Mouse (Mus musculus) intestine, embryonic 15.5 days (tissue): Measurements from ENCODE around the gene Lrg1. TPM values are rescaled to one million over a fixed set of nuclear protein-coding genes. Genes with fewer than 3 reads are reported as not detected.
A peak's percentile ranks its signal among the peaks of the same experiment; 100 is the strongest.
"Not testable (repeated sequence)": the region's sequence is repeated elsewhere in the genome, so short reads cannot be mapped to it uniquely, and the experiment has no call there.

Source experiments
- ATAC-seq: fragments of 200-750 bp; cut with Nextera tagmentation; 2 replicates; pipeline ENCODE4 v1.8.0; 2017; ENCODE audit warnings: moderate TSS enrichment, moderate library complexity
- H3K27ac ChIP-seq: fragments of 300-500 bp; sonication (generic); 2 replicates; pipeline ENCODE4 v1.5.1; 2015; ENCODE audit warnings: mild to moderate bottlenecking, inconsistent platforms
- H3K27me3 ChIP-seq: fragments of 300-500 bp; sonication (generic); replicated peaks from 2 replicates; pipeline ENCODE4 v1.6.1; 2015; ENCODE audit warnings: inconsistent platforms
- H3K36me3 ChIP-seq: fragments of 300-500 bp; sonication (generic); 2 replicates; pipeline ENCODE4 v1.6.1; 2015; ENCODE audit warnings: inconsistent platforms
- H3K4me1 ChIP-seq: fragments of 300-500 bp; sonication (generic); replicated peaks from 2 replicates; pipeline ENCODE4 v1.6.1; 2015; ENCODE audit warnings: inconsistent platforms
- H3K4me2 ChIP-seq: fragments of 300-500 bp; sonication (generic); replicated peaks from 2 replicates; pipeline ENCODE4 v1.6.1; 2015; ENCODE audit warnings: mild to moderate bottlenecking, inconsistent platforms
- H3K4me3 ChIP-seq: fragments of 300-500 bp; sonication (generic); replicated peaks from 2 replicates; pipeline ENCODE4 v1.5.1; 2015; ENCODE audit warnings: inconsistent platforms
- H3K9ac ChIP-seq: fragments of 300-500 bp; sonication (generic); 2 replicates; pipeline ENCODE4 v1.6.1; 2015; ENCODE audit warnings: inconsistent platforms
- H3K9me3 ChIP-seq: fragments of 300-500 bp; sonication (generic); 2 replicates; pipeline ENCODE4 v1.6.1; 2016; ENCODE audit warnings: inconsistent platforms
- WGBS: fragments of 180-500 bp; shearing (Covaris S2); methylation state at CpG from one replicate; pipeline ENCODE4 v1.1.7; 2015; 5-methylcytosine and 5-hydroxymethylcytosine counted together
- polyA plus RNA-seq: library from polyadenylated mRNA; unstranded; fragments of >200 nt; fragmentation: Nextera tagmentation; extraction: Ambion mirVana; gene quantifications from 2 replicates; pipeline ENCODE4 v1.2.1, GENCODE M21; 2015

Gene Lrg1
- polyA plus RNA-seq, 1 experiment from 2014 or later, result 0.33 TPM

- H3K9ac ChIP-seq, result peak within 1 kb of the TSS; percentile 80
- peak within 1 kb of the TSS; percentile 58; the same call in 1 of the 2 replicates for H3K27ac ChIP-seq
- peak within 1 kb of the TSS; percentile 83 for H3K4me3 ChIP-seq
- H3K4me2 ChIP-seq, result peak within 1 kb of the TSS; percentile 95
- H3K4me1 ChIP-seq, result peaks cover 22% of the 10 kb centered on the region
- peak; percentile 94 for ATAC-seq
- H3K27me3 ChIP-seq, result no peaks in the 10 kb centered on the region
- under 1% methylated on average over 61 of the region's 61 CpGs for WGBS
- H3K9me3 ChIP-seq, result no peaks in the 10 kb centered on the region
- peaks cover 10% of the 10 kb centered on the region for H3K36me3 ChIP-seq
These were observed 42.7 kb downstream of the Lrg1 start, which contains the start of gene Hdgfl2 for GRCm38 (mm10) chr17:56078880-56079795. TSS of gene Hdgfl2 (plus strand) at chr17:56079634.

- not testable (repeated sequence) for H3K27ac ChIP-seq, ATAC-seq, H3K9ac ChIP-seq, H3K36me3 ChIP-seq, H3K9me3 ChIP-seq, H3K27me3 ChIP-seq
- Histone ChIP-seq H3K4me1 (peaks cover 26% of the 10 kb centered on the region), H3K4me2 (peak overlapping the region; percentile 95), H3K4me3 (peak overlapping the region; percentile 13; the same call in 1 of the 2 replicates)
- 65% methylated on average over 9 of the region's 9 CpGs for WGBS
These were observed 43.4 kb downstream of the Lrg1 start for GRCm38 (mm10) chr17:56078361-56078760.

- 88% methylated on average over 5 of the region's 5 CpGs for WGBS
- Histone ChIP-seq H3K4me1 (peaks cover 26% of the 10 kb centered on the region), H3K9me3 (no peaks in the 10 kb centered on the region), H3K9ac (no peak overlapping the region), H3K4me3 (no peak overlapping the region), H3K27me3 (no peaks in the 10 kb centered on the region), H3K4me2 (no peak overlapping the region), H3K36me3 (peaks cover 7% of the 10 kb centered on the region), H3K27ac (no peak overlapping the region)
- ATAC-seq, result no peak
These were observed 44.3 kb downstream of the Lrg1 start for GRCm38 (mm10) chr17:56077523-56077922.

DNA sequence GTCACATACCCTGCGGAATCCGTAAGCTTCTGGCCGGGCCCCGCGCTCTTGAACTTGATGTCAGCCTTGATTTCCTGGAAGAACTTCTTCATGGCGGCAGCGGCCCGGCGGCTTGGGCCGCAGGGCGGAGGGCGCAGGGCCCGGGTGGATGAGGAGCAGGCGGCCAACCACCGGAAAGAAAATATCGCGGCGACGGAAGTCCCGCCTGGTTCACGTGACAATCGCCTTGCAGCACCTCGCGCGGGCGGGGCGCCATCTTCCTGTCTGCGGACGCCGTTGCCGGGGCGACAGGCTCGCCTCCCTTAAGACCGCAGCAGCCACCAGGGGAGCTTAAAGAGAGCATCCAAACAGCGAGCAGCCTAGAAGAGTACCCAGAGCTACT, 47.0 kb downstream of the Lrg1 start, which contains the start of gene Ubxn6:
Ubxn6 (minus strand) TSS at position 202 of the 382 bp plus-strand sequence.
- Histone ChIP-seq H3K4me3 (peak within 1 kb of the TSS; percentile 85), H3K36me3 (peaks cover 26% of the 10 kb centered on the region), H3K27ac (peak within 1 kb of the TSS; percentile 99), H3K9me3 (no peaks in the 10 kb centered on the region), H3K4me1 (peaks cover 9% of the 10 kb centered on the region), H3K9ac (peak within 1 kb of the TSS; percentile 75), H3K4me2 (peak within 1 kb of the TSS; percentile 80), H3K27me3 (no peaks in the 10 kb centered on the region)
- peak; percentile 64 for ATAC-seq
- WGBS, result under 1% methylated on average over 35 of the region's 35 CpGs

- ATAC-seq, result peak; percentile 63
- peak overlapping the region; percentile 85 for H3K4me3 ChIP-seq
- no peaks in the 10 kb centered on the region for H3K9me3 ChIP-seq
- no peaks in the 10 kb centered on the region for H3K27me3 ChIP-seq
- peaks cover 32% of the 10 kb centered on the region for H3K36me3 ChIP-seq
- H3K4me2 ChIP-seq, result peak overlapping the region; percentile 80
- 8% methylated on average over 22 of the region's 22 CpGs for WGBS
- peak overlapping the region; percentile 75 for H3K9ac ChIP-seq
- H3K4me1 ChIP-seq, result peaks cover 9% of the 10 kb centered on the region
- H3K27ac ChIP-seq, result peak overlapping the region; percentile 99
These were observed 47.5 kb downstream of the Lrg1 start for GRCm38 (mm10) chr17:56074097-56074826.

DNA sequence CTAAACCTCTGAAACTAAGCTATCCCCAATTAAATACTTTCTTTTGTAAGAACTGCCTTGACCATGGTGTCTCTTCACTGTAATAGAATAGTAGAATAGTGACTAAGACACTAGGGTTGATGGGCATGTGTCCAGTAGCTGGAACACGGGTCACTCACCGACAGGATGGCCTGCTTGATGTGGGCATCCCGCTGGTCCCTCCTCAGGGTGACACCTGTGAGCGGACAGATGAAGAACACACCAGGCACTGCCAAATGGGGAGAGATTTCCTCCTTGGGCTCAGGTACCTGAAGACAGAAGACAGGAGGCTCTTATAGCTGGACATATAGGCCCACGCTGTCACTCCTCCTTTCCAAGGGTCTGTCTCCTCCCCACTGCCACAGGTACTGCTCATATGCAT, 49.6 kb downstream of the Lrg1 start:
- Histone ChIP-seq H3K27me3 (no peaks in the 10 kb centered on the region), H3K4me3 (no peak overlapping the region), H3K36me3 (peaks cover 49% of the 10 kb centered on the region), H3K27ac (no peak overlapping the region), H3K9ac (no peak overlapping the region), H3K4me1 (peaks cover 9% of the 10 kb centered on the region), H3K9me3 (no peaks in the 10 kb centered on the region), H3K4me2 (no peak overlapping the region)
- ATAC-seq, result no peak
- 92% methylated on average over 5 of the region's 5 CpGs for WGBS

DNA sequence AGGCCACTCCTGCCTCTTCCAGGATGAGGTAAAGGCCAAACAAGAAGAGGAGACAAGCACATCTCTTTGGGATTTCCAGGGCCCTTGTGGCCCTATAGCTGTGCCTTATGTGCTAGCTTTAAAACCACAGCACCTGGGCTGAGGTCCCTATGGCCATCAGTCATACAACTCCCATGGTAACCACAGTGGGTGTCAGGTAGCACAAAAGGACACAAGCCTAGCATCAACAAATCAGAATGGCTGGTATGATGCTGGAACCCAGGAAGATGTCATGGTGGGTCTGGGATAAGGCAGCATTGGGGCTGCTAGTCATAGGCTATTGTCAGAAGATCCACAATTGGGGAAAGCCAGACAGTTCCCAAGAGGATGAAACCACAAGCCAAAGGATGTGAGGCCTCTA, 50.7 kb downstream of the Lrg1 start:
- H3K4me3 ChIP-seq, result no peak overlapping the region
- H3K9ac ChIP-seq, result no peak overlapping the region
- peaks cover 54% of the 10 kb centered on the region for H3K36me3 ChIP-seq
- H3K27ac ChIP-seq, result no peak overlapping the region
- peaks cover 9% of the 10 kb centered on the region for H3K4me1 ChIP-seq
- no peak for ATAC-seq
- H3K9me3 ChIP-seq, result no peaks in the 10 kb centered on the region
- no peaks in the 10 kb centered on the region for H3K27me3 ChIP-seq
- no peak overlapping the region for H3K4me2 ChIP-seq

Other genes starting within 250 kb of the Lrg1 start
- 7.4 and 7.5 TPM in 2 replicates for gene Zfp119a, start 243.1 kb downstream of the Lrg1 start, polyA plus RNA-seq
- gene Zfp959, start 229.9 kb downstream of the Lrg1 start, polyA plus RNA-seq, result 9.0 and 11.0 TPM in 2 replicates
- 3.5 and 4.4 TPM in 2 replicates for gene Zfp119b, start 172.5 kb downstream of the Lrg1 start, polyA plus RNA-seq
- gene Ebi3, start 169.4 kb downstream of the Lrg1 start, polyA plus RNA-seq, result 2.8 and 3.2 TPM in 2 replicates
- gene Yju2, start 162.9 kb downstream of the Lrg1 start, polyA plus RNA-seq, result 21.0 and 21.4 TPM in 2 replicates
- gene Shd, start 151.5 kb downstream of the Lrg1 start, polyA plus RNA-seq, result 9.0 and 9.4 TPM in 2 replicates
- gene Fsd1, start 135.5 kb downstream of the Lrg1 start, polyA plus RNA-seq, result 8.9 and 11.5 TPM in 2 replicates
- gene Stap2, start 116.4 kb downstream of the Lrg1 start, polyA plus RNA-seq, result 40.3 and 45.8 TPM in 2 replicates
- 86.3 and 95.3 TPM in 2 replicates for gene Mpnd, start 116.3 kb downstream of the Lrg1 start, polyA plus RNA-seq
- 124 TPM in 2 replicates for gene Sh3gl1, start 85.4 kb downstream of the Lrg1 start, polyA plus RNA-seq
- 21.4 and 22.4 TPM in 2 replicates for gene Chaf1a, start 81.6 kb downstream of the Lrg1 start, polyA plus RNA-seq
- 29.9 and 35.1 TPM in 2 replicates for gene Ubxn6, start 47.0 kb downstream of the Lrg1 start, polyA plus RNA-seq
- gene Hdgfl2, start 42.4 kb downstream of the Lrg1 start, polyA plus RNA-seq, result 85.7 and 86.9 TPM in 2 replicates
- gene Plin4, start 12.2 kb downstream of the Lrg1 start, polyA plus RNA-seq, result 0.03 and 0.14 TPM in 2 replicates
- 0.52 and 0.85 TPM in 2 replicates for gene Plin5, start 4.4 kb downstream of the Lrg1 start, polyA plus RNA-seq
- gene Sema6b, start 18.3 kb upstream of the Lrg1 start, polyA plus RNA-seq, result 1.4 TPM in 2 replicates
- gene Tnfaip8l1, start 40.5 kb upstream of the Lrg1 start, polyA plus RNA-seq, result 11.9 and 12.8 TPM in 2 replicates
- 105 and 127 TPM in 2 replicates for gene Mydgf, start 61.9 kb upstream of the Lrg1 start, polyA plus RNA-seq
- gene Dpp9, start 96.9 kb upstream of the Lrg1 start, polyA plus RNA-seq, result 32.8 and 35.0 TPM in 2 replicates
- 12.5 and 12.8 TPM in 2 replicates for gene Fem1a, start 134.8 kb upstream of the Lrg1 start, polyA plus RNA-seq
- 11.3 and 13.3 TPM in 2 replicates for gene Ticam1, start 154.8 kb upstream of the Lrg1 start, polyA plus RNA-seq
- 153 and 195 TPM in 2 replicates for gene Plin3, start 170.9 kb upstream of the Lrg1 start, polyA plus RNA-seq
- gene Arrdc5, start 178.3 kb upstream of the Lrg1 start, polyA plus RNA-seq, result not detected in 2 replicates
- gene Uhrf1, start 181.3 kb upstream of the Lrg1 start, polyA plus RNA-seq, result 124 and 125 TPM in 2 replicates
- gene Kdm4b, start 204.1 kb upstream of the Lrg1 start, polyA plus RNA-seq, result 25.1 and 27.5 TPM in 2 replicates